Mouse (Mus musculus) testis, adult 2 months (tissue): ENCODE data around the gene Nploc4.

Source experiments
- CTCF ChIP-seq: fragments of 200-500 bp; IDR thresholded peaks from 2 replicates; pipeline ENCODE4 v1.5.1; 2012; ENCODE audit warnings: low read depth, mild to moderate bottlenecking, inconsistent platforms, low read length, moderate library complexity; ENCODE audit not compliant: control insufficient read depth, insufficient read depth, insufficient replicate concordance
- POLR2A ChIP-seq: fragments of 200-500 bp; IDR thresholded peaks from 2 replicates; pipeline ENCODE4 v1.6.1; 2012; ENCODE audit warnings: low read depth, mild to moderate bottlenecking, inconsistent platforms, low read length, moderate library complexity; ENCODE audit not compliant: control insufficient read depth

- no peak for TF ChIP-seq CTCF
- TF ChIP-seq POLR2A, result no peak
Observed at GRCm38 (mm10) chr11:120360755-120361154, 76.8 kb downstream of the Nploc4 start.
